Mouse (Mus musculus) kidney, embryonic 14.5 days (tissue): ENCODE results near the gene Tollip. TPM values are rescaled to one million over a fixed set of nuclear protein-coding genes. Genes with fewer than 3 reads are reported as not detected.

Source experiments
- ATAC-seq: fragments of 200-750 bp; cut with Nextera tagmentation; 2 replicates; pipeline ENCODE4 v1.8.0; 2017; ENCODE audit warnings: moderate number of reproducible peaks, mild to moderate bottlenecking, moderate TSS enrichment, moderate library complexity; ENCODE audit not compliant: low FRiP score, low TSS enrichment
- H3K27ac ChIP-seq: fragments of 300-500 bp; sonication (generic); 2 replicates; pipeline ENCODE4 v1.5.1; 2014; ENCODE audit warnings: low read depth, mild to moderate bottlenecking, low read length, moderate library complexity, mixed read lengths
- H3K27me3 ChIP-seq: fragments of 300-500 bp; sonication (generic); 2 replicates; pipeline ENCODE4 v1.6.1; 2014; ENCODE audit warnings: mild to moderate bottlenecking, low read length; ENCODE audit not compliant: control insufficient read depth, insufficient read depth
- H3K36me3 ChIP-seq: fragments of 300-500 bp; sonication (generic); 2 replicates; pipeline ENCODE4 v1.6.1; 2014; ENCODE audit warnings: low read length, mixed read lengths; ENCODE audit not compliant: control insufficient read depth, insufficient read depth
- H3K4me1 ChIP-seq: fragments of 300-500 bp; sonication (generic); 2 replicates; pipeline ENCODE4 v1.6.1; 2014; ENCODE audit warnings: low read length, mixed read lengths; ENCODE audit not compliant: control insufficient read depth, insufficient read depth
- H3K4me2 ChIP-seq: fragments of 300-500 bp; sonication (generic); replicated peaks from 2 replicates; pipeline ENCODE4 v1.6.1; 2014; ENCODE audit warnings: low read depth, mild to moderate bottlenecking, low read length
- H3K4me3 ChIP-seq: fragments of 300-500 bp; sonication (generic); 2 replicates; pipeline ENCODE4 v1.5.1; 2014; ENCODE audit warnings: mild to moderate bottlenecking, low read length
- H3K9ac ChIP-seq: fragments of 300-500 bp; sonication (generic); 2 replicates; pipeline ENCODE4 v1.6.1; 2014; ENCODE audit warnings: low read depth, mild to moderate bottlenecking, low read length, moderate library complexity
- H3K9me3 ChIP-seq: fragments of 300-500 bp; sonication (generic); 2 replicates; pipeline ENCODE4 v1.6.1; 2016; ENCODE audit warnings: low read length; ENCODE audit not compliant: control insufficient read depth
- WGBS: fragments of 180-500 bp; shearing (Covaris S2); extraction: QIAGEN DNeasy Blood & Tissue Kit; methylation state at CpG from one replicate; pipeline ENCODE4 v1.1.7; 2014; 5-methylcytosine and 5-hydroxymethylcytosine counted together
- polyA plus RNA-seq: library from polyadenylated mRNA; unstranded; fragments of >200 nt; fragmentation: Nextera tagmentation; extraction: Ambion mirVana; gene quantifications from 2 replicates; pipeline ENCODE4 v1.2.1, GENCODE M21; 2014

Tollip gene
- polyA plus RNA-seq, 1 experiment from 2014 or later: 45.8 TPM

DNA sequence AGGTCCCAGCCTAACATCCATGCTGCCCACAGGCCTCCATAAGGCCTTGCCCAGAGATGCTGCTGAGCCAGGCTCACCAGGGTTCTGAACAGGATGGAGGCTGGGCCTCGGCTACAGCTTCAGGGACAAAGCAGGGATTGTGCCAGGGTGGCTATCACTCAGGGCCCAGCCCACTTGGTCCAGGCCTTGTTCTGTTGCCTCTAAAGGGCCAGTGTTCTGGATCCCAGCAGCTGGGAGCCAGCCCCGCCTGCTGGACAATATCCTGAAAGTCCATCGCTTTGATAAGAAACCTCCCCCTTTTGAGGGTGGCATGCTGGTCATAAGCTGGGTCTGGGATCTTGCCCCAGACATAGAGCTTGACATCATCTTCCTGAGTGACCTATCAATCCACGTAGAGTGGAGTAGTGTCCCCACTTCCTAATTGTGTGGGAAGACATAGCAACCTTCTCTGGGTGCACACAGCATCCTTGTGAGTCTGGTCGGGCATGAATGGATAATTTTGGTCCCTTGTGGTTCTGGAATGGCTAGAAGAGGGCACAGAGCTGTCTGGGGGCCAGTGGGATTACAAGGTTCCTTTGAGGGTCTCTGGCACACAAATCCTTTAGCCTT is 37.4 kb upstream of the Tollip start:
- no peak overlapping the region for H3K4me2 ChIP-seq
- no peak for ATAC-seq
- no peak overlapping the region for H3K9ac ChIP-seq
- no peaks in the 10 kb centered on the region for H3K4me1 ChIP-seq
- H3K27ac ChIP-seq: no peak overlapping the region
- no peaks in the 10 kb centered on the region for H3K36me3 ChIP-seq
- no peak overlapping the region for H3K4me3 ChIP-seq
- H3K9me3 ChIP-seq: no peaks in the 10 kb centered on the region
- H3K27me3 ChIP-seq: peaks cover 19% of the 10 kb centered on the region
- 75% methylated on average over 5 of the region's 5 CpGs for WGBS

GRCm38 (mm10) chr7:141953616-141954015 is 35.3 kb upstream of the Tollip start:
- peaks cover 38% of the 10 kb centered on the region for H3K27me3 ChIP-seq
- WGBS: 73% methylated on average over 6 of the region's 6 CpGs

DNA sequence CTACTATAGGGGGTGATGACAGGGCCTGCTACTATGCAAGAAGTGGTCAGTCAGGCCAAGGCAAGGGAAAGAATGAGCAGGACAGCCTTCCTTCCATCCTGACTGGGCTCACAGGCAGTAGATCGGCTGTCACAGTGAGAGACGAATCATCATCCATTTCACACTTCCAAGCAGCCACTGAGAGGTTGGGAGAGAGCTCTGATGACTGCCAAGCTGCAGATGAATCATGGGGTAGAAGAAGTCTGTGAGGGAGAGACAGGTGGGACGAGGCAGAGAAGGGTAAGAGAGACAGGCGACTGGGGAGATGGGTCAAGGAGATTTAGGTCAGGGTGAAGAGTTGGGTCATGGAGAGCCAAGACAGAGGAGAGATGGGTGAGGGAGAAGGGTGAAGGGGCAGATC is 34.6 kb upstream of the Tollip start:
- no peak overlapping the region for H3K4me2 ChIP-seq
- no peaks in the 10 kb centered on the region for H3K36me3 ChIP-seq
- no peak for ATAC-seq
- H3K4me3 ChIP-seq: no peak overlapping the region
- no peak overlapping the region for H3K27ac ChIP-seq
- H3K4me1 ChIP-seq: peaks cover 7% of the 10 kb centered on the region; the same call in 1 of the 2 replicates
- H3K9ac ChIP-seq: no peak overlapping the region
- peaks cover 45% of the 10 kb centered on the region for H3K27me3 ChIP-seq
- H3K9me3 ChIP-seq: no peaks in the 10 kb centered on the region
- 78% methylated on average over 4 of the region's 4 CpGs for WGBS

More at GRCm38 (mm10) chr7:141953616-141954015, 35.3 kb upstream of the Tollip start:
- H3K4me2 ChIP-seq: no peak overlapping the region
- H3K9me3 ChIP-seq: no peaks in the 10 kb centered on the region
- no peak overlapping the region for H3K9ac ChIP-seq
- no peaks in the 10 kb centered on the region for H3K36me3 ChIP-seq
- no peak overlapping the region for H3K4me3 ChIP-seq
- peaks cover 7% of the 10 kb centered on the region; the same call in 1 of the 2 replicates for H3K4me1 ChIP-seq
- no peak for ATAC-seq
- H3K27ac ChIP-seq: no peak overlapping the region

DNA sequence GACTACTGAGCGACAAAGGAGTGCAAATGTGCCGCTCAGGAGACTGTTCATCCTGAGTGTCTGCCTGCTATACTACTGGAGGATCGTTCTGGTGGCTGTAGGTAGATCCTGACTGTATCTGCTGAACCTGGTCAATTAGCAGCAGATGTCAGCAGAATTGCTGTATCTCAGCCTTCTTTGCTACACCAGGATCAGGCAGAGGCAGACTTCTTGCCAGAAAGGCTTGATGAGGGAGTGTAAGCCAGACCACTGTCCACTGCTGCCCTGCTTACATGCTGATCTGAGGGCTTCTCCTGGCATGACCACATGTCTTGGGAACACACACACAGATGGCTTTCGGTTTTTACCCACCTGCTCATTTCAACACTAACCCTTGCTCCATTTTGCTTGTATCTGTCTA is 33.5 kb upstream of the Tollip start:
- 89% methylated on average over 4 of the region's 4 CpGs for WGBS
- Histone ChIP-seq H3K4me2 (no peak overlapping the region), H3K27ac (no peak overlapping the region), H3K36me3 (no peaks in the 10 kb centered on the region), H3K9ac (no peak overlapping the region), H3K4me1 (peaks cover 7% of the 10 kb centered on the region; the same call in 1 of the 2 replicates), H3K27me3 (peaks cover 50% of the 10 kb centered on the region), H3K4me3 (no peak overlapping the region), H3K9me3 (no peaks in the 10 kb centered on the region)
- ATAC-seq: no peak

DNA sequence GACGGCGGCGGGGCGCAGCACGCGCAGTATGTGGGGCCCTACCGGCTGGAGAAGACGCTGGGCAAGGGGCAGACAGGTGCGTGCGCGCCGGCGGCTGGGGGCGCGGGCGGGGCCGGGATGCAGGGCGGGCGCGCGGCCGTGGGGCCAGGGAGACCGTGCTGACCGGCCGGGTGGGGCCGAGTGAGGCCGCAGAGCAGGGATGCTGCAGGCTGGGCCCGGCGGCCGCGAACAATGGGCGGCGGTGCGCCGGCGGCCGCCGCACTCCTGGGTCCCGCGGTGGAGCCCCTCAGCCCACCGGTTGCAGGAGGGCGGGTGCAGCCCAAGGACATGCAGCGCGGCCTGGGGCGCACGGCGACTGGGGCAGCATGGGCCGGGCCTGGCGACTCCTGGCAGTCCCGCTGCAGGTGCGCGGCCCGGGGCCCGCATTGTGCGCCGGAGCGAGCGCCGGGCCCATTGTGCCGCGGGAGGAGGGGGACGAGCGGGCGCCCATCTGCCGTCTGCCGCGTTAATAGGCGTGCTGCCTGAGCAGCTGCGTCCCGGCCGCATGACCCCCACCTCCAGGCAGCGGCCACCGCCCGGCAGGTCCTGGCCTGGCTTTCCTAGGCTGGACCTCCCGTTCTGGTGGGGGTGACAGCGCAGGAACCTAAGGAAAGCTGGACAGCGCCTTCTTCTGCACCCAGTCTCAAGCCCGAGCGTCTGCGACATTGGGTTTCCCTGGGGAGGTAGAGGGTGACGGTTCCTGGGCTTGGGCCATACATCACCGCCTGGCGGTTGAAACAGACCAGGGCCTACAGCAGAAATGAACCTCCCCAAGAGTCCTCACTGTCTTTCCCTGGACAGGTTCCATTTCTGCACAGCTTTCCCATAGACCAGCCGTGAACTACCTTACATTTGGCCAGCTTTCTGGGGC is 32.1 kb upstream of the Tollip start:
- peak overlapping the region; percentile 53 for H3K9ac ChIP-seq
- peak; percentile 56 for ATAC-seq
- under 1% methylated on average over 56 of the region's 84 CpGs for WGBS

GRCm38 (mm10) chr7:141949799-141950103 is 31.4 kb upstream of the Tollip start:
- H3K27me3 ChIP-seq: peaks cover 61% of the 10 kb centered on the region
- H3K36me3 ChIP-seq: no peaks in the 10 kb centered on the region
- WGBS: 1% methylated on average over 19 of the region's 54 CpGs
- H3K4me3 ChIP-seq: peak overlapping the region; percentile 48
- peak; percentile 43; the same call in 1 of the 2 replicates for ATAC-seq
- peaks cover 7% of the 10 kb centered on the region; the same call in 1 of the 2 replicates for H3K4me1 ChIP-seq
- peak overlapping the region; percentile 86 for H3K4me2 ChIP-seq
- no peak overlapping the region for H3K27ac ChIP-seq
- H3K9ac ChIP-seq: peak overlapping the region; percentile 53
- H3K9me3 ChIP-seq: no peaks in the 10 kb centered on the region

More for the DNA sequence above, 32.1 kb upstream of the Tollip start:
- Histone ChIP-seq H3K9me3 (no peaks in the 10 kb centered on the region), H3K4me3 (peak overlapping the region; percentile 48), H3K36me3 (no peaks in the 10 kb centered on the region), H3K27ac (no peak overlapping the region), H3K27me3 (peaks cover 57% of the 10 kb centered on the region), H3K4me1 (peaks cover 7% of the 10 kb centered on the region; the same call in 1 of the 2 replicates), H3K4me2 (peak overlapping the region; percentile 86)

DNA sequence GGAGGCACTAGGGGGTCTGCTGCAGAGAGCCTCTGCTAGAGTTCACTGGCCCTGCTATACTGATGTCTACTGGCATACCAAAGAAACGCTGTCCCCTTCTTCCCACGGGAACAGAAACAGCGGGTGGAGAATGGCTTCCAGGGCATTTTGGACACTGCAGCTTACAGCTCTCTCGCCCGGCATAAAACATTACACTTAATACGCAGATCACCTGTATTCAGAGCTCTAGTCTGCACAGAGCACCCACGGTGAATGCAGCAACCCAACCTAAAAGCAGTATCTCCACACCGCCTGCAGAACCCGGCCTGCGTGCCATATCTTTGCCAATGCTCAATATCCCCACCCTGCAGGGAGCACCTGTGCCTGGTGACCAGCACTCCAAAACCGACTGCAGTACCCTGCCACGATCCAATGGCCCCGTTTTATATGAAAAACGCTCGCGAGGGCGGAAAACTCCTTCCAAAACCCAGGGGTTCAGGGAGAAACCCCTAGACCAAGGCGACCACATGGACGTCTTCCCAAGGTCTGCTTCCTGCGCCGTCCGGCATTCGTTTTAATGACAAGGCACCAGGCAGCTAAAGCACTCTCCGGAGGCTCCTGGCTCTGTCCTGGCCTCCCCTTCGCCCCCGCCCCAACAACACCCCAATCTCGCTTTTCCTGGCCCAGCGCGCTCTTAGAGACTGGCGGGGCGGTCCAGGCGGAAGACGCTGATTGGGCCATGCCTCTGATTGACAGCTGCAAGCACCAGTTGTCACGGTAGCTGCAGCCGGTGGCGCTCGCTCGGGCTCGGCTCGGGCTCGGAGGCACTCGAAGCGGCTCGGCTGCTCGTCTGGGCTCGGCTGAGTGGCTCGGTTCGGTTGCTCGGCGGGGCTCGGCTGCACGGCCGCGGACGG is 30.8 kb upstream of the Tollip start, which contains the start of gene Brsk2:
Brsk2 (plus strand) TSS at position 846 of the 893 bp plus-strand sequence.
- Histone ChIP-seq H3K4me3 (peak within 1 kb of the TSS; percentile 48), H3K27me3 (peaks cover 64% of the 10 kb centered on the region), H3K4me1 (peaks cover 7% of the 10 kb centered on the region; the same call in 1 of the 2 replicates), H3K9ac (peak within 1 kb of the TSS; percentile 53), H3K4me2 (peak within 1 kb of the TSS; percentile 86), H3K36me3 (no peaks in the 10 kb centered on the region), H3K9me3 (no peaks in the 10 kb centered on the region), H3K27ac (no peak within 1 kb of the TSS)
- WGBS: 2% methylated on average over 55 of the region's 55 CpGs
- peak; percentile 95 for ATAC-seq

DNA sequence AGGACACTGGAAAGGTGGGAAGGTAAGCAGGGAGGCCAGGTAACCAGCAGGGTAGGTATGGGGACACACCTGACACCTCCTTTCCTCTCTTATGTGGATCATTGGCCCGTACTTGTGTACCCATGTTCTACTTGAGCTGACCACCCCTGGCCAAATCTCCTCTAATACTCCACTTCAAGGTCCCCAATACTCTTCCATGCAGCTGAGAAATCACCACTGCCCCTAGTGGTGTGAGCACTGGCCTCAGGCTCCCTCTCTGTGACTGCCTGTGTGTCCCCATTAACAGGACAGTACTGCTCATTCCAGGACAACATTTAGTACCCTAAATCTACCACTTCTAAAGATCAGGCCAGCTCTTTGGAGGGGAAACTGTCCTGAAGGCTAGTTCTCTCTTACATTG is 29.7 kb upstream of the Tollip start:
- peaks cover 64% of the 10 kb centered on the region for H3K27me3 ChIP-seq
- WGBS: 80% methylated on average over 1 of the region's 1 CpGs
- H3K36me3 ChIP-seq: no peaks in the 10 kb centered on the region
- no peak overlapping the region for H3K4me2 ChIP-seq
- H3K9ac ChIP-seq: no peak overlapping the region
- peaks cover 7% of the 10 kb centered on the region; the same call in 1 of the 2 replicates for H3K4me1 ChIP-seq
- ATAC-seq: no peak
- H3K4me3 ChIP-seq: no peak overlapping the region
- H3K9me3 ChIP-seq: no peaks in the 10 kb centered on the region
- H3K27ac ChIP-seq: no peak overlapping the region
